Mouse (Mus musculus) heart, adult 2 months (tissue): Measurements from ENCODE around the gene Cflar. TPM values are rescaled to one million over a fixed set of nuclear protein-coding genes. Genes with fewer than 3 reads are reported as not detected.

Experiments
- DNase-seq, 2 experiments: peaks; one replicate each; pipeline ENCODE4 v3.0.0; 2021
- H3K27ac ChIP-seq: fragments of 200-600 bp; 2 replicates; pipeline ENCODE4 v1.8.1; 2022
- H3K27me3 ChIP-seq: fragments of 200-500 bp; 2 replicates; pipeline ENCODE4 v1.6.1; 2012; ENCODE audit warnings: mild to moderate bottlenecking, low read length, inconsistent platforms, mixed read lengths; ENCODE audit not compliant: control insufficient read depth, insufficient read depth
- H3K36me3 ChIP-seq: fragments of 200-500 bp; 2 replicates; pipeline ENCODE4 v1.6.1; 2012; ENCODE audit warnings: low read length, inconsistent platforms; ENCODE audit not compliant: control insufficient read depth, insufficient read depth
- H3K4me1 ChIP-seq: fragments of 200-500 bp; 2 replicates; pipeline ENCODE4 v1.6.1; 2011; ENCODE audit warnings: low read length; ENCODE audit not compliant: control insufficient read depth, insufficient read depth
- H3K4me3 ChIP-seq: fragments of 200-600 bp; 2 replicates; pipeline ENCODE4 v1.8.1; 2022
- H3K79me2 ChIP-seq: fragments of 200-500 bp; replicated peaks from 2 replicates; pipeline ENCODE4 v1.6.1; 2012; ENCODE audit warnings: mild to moderate bottlenecking, inconsistent platforms, low read length, moderate library complexity, mixed read lengths; ENCODE audit not compliant: control insufficient read depth, insufficient read depth
- H3K9ac ChIP-seq: fragments of 200-500 bp; 2 replicates; pipeline ENCODE4 v1.6.1; 2012; ENCODE audit warnings: low read depth, mild to moderate bottlenecking, control low read depth, inconsistent platforms, low read length, mixed read lengths
- CTCF ChIP-seq: fragments of 200-600 bp; IDR thresholded peaks from 2 replicates; pipeline ENCODE4 v1.8.1; 2022; ENCODE audit warnings: antibody characterized with exemption, mild to moderate bottlenecking, moderate library complexity
- EP300 ChIP-seq: fragments of 200-500 bp; IDR thresholded peaks from 2 replicates; pipeline ENCODE4 v1.6.1; 2011; ENCODE audit warnings: low read depth, low read length, control low read depth; ENCODE audit not compliant: insufficient read depth
- POLR2A ChIP-seq: fragments of 200-500 bp; IDR thresholded peaks from 2 replicates; pipeline ENCODE4 v1.6.1; 2011; ENCODE audit warnings: mild to moderate bottlenecking, low read depth, low read length, control low read depth; ENCODE audit not compliant: insufficient read depth
- WGBS: fragments of 180-500 bp; shearing (Covaris S2); methylation state at CpG from one replicate; pipeline ENCODE4 v1.1.7; 2018; 5-methylcytosine and 5-hydroxymethylcytosine counted together
- intact Hi-C: fragments of 180-260 bp; cut with DNase I; formaldehyde crosslinking; loops from one replicate; pipeline ENCODE4 v1.15.1; 2025
- polyA plus RNA-seq: library from polyadenylated mRNA; depleted of rRNA; stranded (reverse); fragments of >200 nt; gene quantifications from 2 replicates; pipeline ENCODE4 v1.2.3, GENCODE M21; 2012; rRNA removed
- total RNA-seq, 2 experiments: library from RNA; stranded (reverse); gene quantifications; 2 replicates each; pipeline ENCODE4 v1.2.3; 2021

Cflar gene
- total and polyA plus RNA-seq, 3 experiments, result 21.7 to 63.0 (median 50.2) TPM

DNA sequence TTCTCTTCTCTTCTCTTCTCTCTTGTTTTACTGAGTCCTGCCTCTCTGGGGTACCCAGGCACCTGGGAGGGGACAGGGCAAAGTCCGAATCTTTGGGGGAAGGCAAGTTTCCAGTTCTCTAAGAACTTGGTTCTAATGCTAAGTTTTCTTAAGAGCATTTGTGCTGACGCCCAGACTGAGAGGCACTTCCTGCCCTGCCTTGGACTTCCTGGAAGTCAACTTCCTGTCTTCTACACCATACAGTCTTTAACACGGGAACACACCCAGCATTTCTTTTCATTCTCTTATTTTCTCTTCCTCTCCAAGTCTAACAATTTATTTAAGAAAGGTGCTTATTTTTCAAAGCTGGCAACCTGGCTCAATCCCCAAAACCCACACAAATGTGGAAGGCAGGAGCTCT, 95.3 kb downstream of the Cflar start:
- H3K79me2 ChIP-seq, result peaks cover 3% of the 10 kb centered on the region
- H3K27ac ChIP-seq, result no peak overlapping the region
- H3K4me3 ChIP-seq, result no peak overlapping the region
- no peak for DNase-seq
- no peak overlapping the region for H3K9ac ChIP-seq
- no peaks in the 10 kb centered on the region for H3K36me3 ChIP-seq
- intact Hi-C loops, result no loop called here
- TF ChIP-seq EP300, result no peak
- no peak for TF ChIP-seq CTCF
- no peak for TF ChIP-seq POLR2A
- WGBS, result 42% methylated on average over 3 of the region's 3 CpGs
- no peaks in the 10 kb centered on the region for H3K27me3 ChIP-seq
- peaks cover 5% of the 10 kb centered on the region for H3K4me1 ChIP-seq

Other genes starting within 250 kb of the Cflar start
- gene Orc2, start 206.4 kb upstream of the Cflar start, total RNA-seq, result 10 to 100 TPM in 1 of 2 experiments, 1 to 10 TPM in 1; 8.8 to 10.2 TPM
- gene Orc2, start 206.4 kb upstream of the Cflar start, polyA plus RNA-seq, result 4.0 and 5.4 TPM in 2 replicates
- gene Fam126b, start 125.2 kb upstream of the Cflar start, total RNA-seq, result 10 to 100 TPM; 15.5 to 16.8 TPM
- gene Fam126b, start 125.2 kb upstream of the Cflar start, polyA plus RNA-seq, result 1.4 and 3.1 TPM in 2 replicates
- 100 to 1,000 TPM; 278 to 322 TPM for gene Ndufb3, start 125.1 kb upstream of the Cflar start, total RNA-seq
- 201 and 372 TPM in 2 replicates for gene Ndufb3, start 125.1 kb upstream of the Cflar start, polyA plus RNA-seq
- not detected for gene Als2cr12, start 15.5 kb upstream of the Cflar start, total RNA-seq
- 0.49 TPM in 1 of 2 replicates, not detected in the other for gene Als2cr12, start 15.5 kb upstream of the Cflar start, polyA plus RNA-seq
- 1 to 10 TPM; 6.3 to 8.0 TPM for gene Casp8, start 83.9 kb downstream of the Cflar start, total RNA-seq
- 2.0 and 3.8 TPM in 2 replicates for gene Casp8, start 83.9 kb downstream of the Cflar start, polyA plus RNA-seq